Mouse (Mus musculus) fibroblast of lung, adult 2 months (primary cell): ENCODE results near the gene Sdccag8.

ENCODE experiments used
- DNase-seq: peaks from one replicate; pipeline ENCODE4 v3.0.0-alpha.2; 2011; ENCODE audit warnings: low read depth

The Sdccag8 gene

GRCm38 (mm10) chr1:176986990-176987740, 172.7 kb downstream of the Sdccag8 start:
- no peak for DNase-seq

GRCm38 (mm10) chr1:176991473-176991872, 177.0 kb downstream of the Sdccag8 start:
- no peak for DNase-seq

- DNase-seq, result no peak
These were observed 178.1 kb downstream of the Sdccag8 start for GRCm38 (mm10) chr1:176992517-176992916.

GRCm38 (mm10) chr1:176993141-176994010, 178.9 kb downstream of the Sdccag8 start:
- no peak for DNase-seq

GRCm38 (mm10) chr1:176994087-176994486, 179.6 kb downstream of the Sdccag8 start:
- no peak for DNase-seq

- no peak for DNase-seq
These were observed 180.4 kb downstream of the Sdccag8 start for GRCm38 (mm10) chr1:176994707-176995418.

- DNase-seq, result no peak
These were observed 180.9 kb downstream of the Sdccag8 start for GRCm38 (mm10) chr1:176995419-176995775.

- no peak for DNase-seq
These were observed 181.7 kb downstream of the Sdccag8 start for GRCm38 (mm10) chr1:176996166-176996565.

GRCm38 (mm10) chr1:176996630-176997201, 182.3 kb downstream of the Sdccag8 start:
- DNase-seq, result no peak

- no peak for DNase-seq
These were observed 182.8 kb downstream of the Sdccag8 start for GRCm38 (mm10) chr1:176997254-176997653.

GRCm38 (mm10) chr1:176997711-176998689, 183.5 kb downstream of the Sdccag8 start:
- no peak for DNase-seq

- no peak for DNase-seq
These were observed 184.6 kb downstream of the Sdccag8 start for GRCm38 (mm10) chr1:176999011-176999410.

- no peak for DNase-seq
These were observed 188.5 kb downstream of the Sdccag8 start for GRCm38 (mm10) chr1:177002951-177003350.

- no peak for DNase-seq
These were observed 189.7 kb downstream of the Sdccag8 start for GRCm38 (mm10) chr1:177004041-177004741.

- DNase-seq, result no peak
These were observed 192.9 kb downstream of the Sdccag8 start for GRCm38 (mm10) chr1:177007405-177007804.

GRCm38 (mm10) chr1:177008777-177009176, 194.3 kb downstream of the Sdccag8 start:
- DNase-seq, result peak; percentile 58

GRCm38 (mm10) chr1:177010041-177010440, 195.6 kb downstream of the Sdccag8 start:
- no peak for DNase-seq

- DNase-seq, result no peak
These were observed 196.3 kb downstream of the Sdccag8 start for GRCm38 (mm10) chr1:177010607-177011302.

GRCm38 (mm10) chr1:177011688-177012087, 197.2 kb downstream of the Sdccag8 start:
- no peak for DNase-seq

- DNase-seq, result peak; percentile 37
These were observed 198.3 kb downstream of the Sdccag8 start for GRCm38 (mm10) chr1:177012774-177013173.
